Mouse (Mus musculus) small intestine, adult 2 months (tissue): ENCODE measurements around the gene Tns4.

Experiments used
- CTCF ChIP-seq: fragments of 200-500 bp; IDR thresholded peaks from 2 replicates; pipeline ENCODE4 v1.5.1; 2012; ENCODE audit warnings: low read depth, mild to moderate bottlenecking, control low read depth, inconsistent platforms, low read length, moderate library complexity, mixed read lengths; ENCODE audit not compliant: insufficient replicate concordance, insufficient read length; ENCODE audit errors: extremely low read depth
- POLR2A ChIP-seq: fragments of 200-500 bp; IDR thresholded peaks from 2 replicates; pipeline ENCODE4 v1.6.1; 2012; ENCODE audit warnings: low read depth, mild to moderate bottlenecking, control low read depth, inconsistent platforms, low read length, moderate library complexity

GRCm38 (mm10) chr11:99105981-99106726, 17.0 kb upstream of the Tns4 start:
- no peak for TF ChIP-seq CTCF
- TF ChIP-seq POLR2A, result no peak
